Mouse (Mus musculus) embryo, embryonic 9.5 days (tissue): ENCODE measurements around the gene Cx3cr1.

ENCODE experiments used
- DNase-seq: peaks from one replicate; pipeline ENCODE4 v3.0.0-alpha.2; 2017; ENCODE audit errors: extremely low spot score

Cx3cr1 gene

DNA sequence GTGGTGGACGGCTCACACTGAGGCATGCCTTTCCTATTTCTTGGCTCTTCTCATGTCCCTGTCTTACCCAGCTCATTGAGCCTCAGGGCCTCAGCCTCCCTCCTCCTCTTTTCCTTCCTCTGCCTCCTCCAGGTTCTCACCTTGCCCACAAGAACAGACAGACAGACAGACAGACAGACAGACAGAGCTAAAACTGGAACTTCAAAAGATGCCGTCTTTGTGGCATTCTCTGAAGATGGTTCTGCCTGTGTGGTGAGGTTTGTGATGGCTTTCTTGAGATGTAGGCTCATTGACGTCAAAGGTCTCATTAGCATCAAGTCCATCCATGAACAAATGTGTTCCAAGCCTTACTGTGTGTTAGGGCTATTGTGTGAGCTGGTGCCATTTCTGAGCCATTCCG lies 13.0 kb upstream of the Cx3cr1 start:
- no peak for DNase-seq

DNA sequence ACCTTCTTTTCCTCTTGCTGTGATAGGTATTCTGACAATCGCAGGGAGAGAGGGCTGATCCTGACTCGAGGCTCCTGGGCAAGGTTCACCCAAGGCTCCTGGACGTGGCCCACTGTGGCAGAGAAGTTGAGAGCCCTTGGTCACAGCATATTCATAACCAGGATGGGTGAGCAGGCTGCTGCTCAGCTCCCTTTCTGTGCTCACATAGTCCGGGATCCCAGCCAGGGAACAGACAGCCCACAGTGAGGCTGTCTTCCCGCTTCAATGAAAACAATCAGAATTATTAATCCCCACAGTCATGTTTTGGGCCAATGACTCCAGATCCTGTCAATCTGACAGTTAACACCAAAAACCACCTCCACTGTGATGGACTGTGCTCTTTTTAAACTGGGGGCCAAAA lies 12.3 kb upstream of the Cx3cr1 start:
- DNase-seq, result no peak

DNA sequence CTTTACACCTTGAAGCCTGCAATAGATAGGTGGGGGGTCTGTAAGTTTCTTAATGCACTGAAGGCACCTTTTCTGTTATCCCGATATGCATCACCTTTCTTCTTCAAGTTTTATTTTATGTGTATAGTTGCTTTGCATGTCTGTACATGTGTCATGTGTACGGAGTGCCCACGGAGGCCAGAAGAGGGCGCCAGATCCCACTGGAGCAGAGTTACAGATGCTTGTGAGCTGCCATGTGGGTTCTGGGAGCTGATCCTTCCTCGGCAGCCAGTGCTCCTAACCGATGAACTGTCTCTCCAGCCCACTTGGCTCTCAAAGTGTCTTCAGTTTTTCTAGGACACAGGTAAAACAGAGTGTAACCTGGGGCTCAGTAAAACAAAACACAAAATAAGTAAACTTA lies 11.6 kb upstream of the Cx3cr1 start:
- DNase-seq, result no peak

DNA sequence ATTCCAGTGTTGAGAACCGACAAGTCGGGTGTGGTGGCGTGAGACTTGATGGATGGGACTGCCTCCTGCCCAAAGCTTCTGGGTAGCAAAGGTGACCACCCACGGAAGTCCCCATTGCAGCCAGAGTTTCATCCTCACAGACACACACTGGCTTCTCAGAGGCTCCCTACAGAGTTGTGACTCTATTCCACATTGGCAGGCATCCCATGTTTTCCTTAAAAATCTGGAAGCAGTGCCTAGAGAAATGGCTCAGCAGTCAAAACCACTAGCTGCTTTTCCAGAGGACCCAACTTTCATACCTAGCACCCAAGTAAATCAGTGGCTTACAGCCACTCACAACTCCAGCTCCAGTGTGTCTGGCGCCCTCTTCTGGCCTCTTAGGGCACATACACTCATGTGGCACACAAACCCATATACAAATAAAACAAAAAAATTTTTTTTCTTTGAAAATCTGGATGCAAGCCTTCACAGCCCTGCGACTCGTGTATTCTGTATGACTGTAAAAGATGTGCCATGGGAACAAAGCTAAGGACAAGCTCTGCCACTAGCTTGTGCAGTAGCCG lies 10.9 kb upstream of the Cx3cr1 start:
- DNase-seq, result no peak

DNA sequence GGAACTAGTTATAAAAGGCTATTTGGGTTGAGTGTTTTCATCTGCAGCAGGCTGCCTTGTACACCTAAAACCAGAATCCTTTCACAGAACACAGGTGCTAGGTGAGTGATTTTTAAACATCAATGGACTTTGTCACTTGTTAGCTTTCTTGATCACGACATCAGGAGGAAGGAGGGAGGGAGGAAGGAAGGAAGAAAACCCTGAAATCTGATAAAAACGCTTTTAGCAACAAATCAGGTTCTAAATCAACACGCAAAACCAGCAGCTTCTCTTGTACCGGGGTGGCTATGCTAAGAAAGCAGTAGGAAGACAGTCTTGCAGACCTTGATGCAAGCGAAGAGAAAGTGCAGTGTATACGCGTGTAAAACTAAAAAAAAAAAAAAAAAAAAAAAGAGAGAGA lies 10.2 kb upstream of the Cx3cr1 start:
- DNase-seq, result no peak

DNA sequence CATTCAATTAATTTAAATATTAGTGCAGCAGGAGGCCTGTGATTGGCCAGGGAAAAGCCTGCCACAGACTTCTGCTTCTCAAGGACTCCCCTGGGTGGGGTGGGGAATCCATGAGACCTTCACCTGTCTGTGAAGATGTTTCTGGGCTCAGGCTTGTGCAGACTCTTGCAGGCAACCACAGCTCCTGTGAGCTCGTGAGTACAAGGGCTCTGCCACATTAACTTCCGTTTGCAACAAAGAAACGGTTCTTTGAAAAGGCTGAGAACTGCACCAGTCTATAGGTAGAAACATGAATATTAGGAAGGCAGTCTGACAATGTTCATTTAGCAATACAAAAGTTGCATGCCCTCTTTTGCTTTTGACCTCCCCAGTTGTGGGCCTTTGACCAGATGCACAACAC lies 8.6 kb upstream of the Cx3cr1 start:
- no peak for DNase-seq

DNA sequence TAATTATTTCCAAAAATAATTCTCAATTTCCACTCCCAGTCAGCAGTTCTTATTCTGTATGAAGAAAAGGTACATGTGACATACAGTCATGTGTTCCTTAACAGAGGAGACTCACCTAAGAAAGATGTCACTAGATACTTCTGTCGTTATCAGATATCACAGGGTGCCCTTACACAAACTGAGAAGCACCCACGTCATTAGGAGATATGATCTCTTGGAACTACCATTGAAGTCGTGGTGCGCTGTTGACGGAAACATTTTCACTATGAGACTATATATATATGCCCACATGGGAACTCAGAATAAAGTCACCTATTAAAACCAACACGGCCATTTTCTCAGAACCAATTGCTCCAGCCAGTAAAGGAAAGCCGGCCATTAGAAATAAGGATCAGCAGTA lies 4.8 kb upstream of the Cx3cr1 start:
- DNase-seq, result no peak

DNA sequence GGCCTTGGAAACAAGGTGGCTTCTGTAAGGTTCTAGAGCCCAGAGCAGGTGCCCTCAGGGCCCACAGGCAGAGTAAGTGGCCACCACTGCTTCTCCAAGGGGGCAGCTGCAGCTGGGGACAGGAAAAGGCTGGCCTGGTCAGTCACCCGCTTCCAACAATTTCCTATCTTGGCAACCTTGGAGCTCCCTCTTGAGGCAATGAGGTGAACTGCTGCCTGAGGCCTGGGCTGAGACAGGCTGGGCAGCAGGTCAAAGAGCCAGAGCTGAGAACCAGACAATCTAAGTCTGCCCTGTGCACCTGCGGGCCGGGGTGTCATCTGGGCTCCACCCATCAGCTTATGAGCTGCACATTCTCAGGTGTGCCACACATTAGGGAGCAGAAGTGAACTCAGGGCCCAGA lies 3.5 kb upstream of the Cx3cr1 start:
- DNase-seq, result peak; percentile 81

DNA sequence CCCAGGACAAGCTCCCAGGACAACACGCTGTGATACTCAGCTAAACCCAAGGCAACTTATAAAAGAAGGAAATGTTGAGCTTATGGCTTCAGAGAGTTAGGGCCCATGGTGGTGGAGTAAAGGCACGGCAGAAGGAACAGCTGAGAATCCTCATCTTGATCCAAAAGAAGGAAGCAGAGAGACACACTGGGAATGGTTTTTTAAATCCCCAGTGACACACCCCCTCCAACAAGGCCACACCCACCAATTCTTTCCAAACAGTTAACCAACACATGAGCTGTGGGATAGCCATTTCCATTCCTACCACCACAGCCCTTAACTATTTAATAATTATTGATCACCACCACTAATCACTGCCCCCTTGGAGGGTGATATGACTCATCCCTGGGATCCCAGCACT lies 1.6 kb upstream of the Cx3cr1 start:
- DNase-seq, result no peak

DNA sequence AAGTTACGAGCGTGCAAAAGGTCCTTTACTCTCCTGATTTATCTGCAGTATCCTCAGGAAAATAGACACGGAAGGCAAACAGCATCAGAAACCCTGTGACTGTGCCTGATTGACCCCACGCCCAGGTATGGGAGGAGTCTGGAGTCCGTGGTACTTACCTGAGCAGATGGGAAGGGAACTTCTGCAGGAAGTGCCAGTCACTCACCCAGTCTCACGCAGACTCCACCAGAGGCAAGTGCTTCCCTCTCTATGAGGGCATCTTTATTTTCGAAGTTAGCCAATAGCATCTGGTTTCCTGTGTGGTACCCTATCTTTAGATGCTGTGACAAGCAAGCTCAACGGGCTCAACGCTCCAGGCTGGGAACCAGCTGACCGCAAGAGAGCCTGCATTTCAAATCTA lies 1.6 kb downstream of the Cx3cr1 start:
- no peak for DNase-seq

DNA sequence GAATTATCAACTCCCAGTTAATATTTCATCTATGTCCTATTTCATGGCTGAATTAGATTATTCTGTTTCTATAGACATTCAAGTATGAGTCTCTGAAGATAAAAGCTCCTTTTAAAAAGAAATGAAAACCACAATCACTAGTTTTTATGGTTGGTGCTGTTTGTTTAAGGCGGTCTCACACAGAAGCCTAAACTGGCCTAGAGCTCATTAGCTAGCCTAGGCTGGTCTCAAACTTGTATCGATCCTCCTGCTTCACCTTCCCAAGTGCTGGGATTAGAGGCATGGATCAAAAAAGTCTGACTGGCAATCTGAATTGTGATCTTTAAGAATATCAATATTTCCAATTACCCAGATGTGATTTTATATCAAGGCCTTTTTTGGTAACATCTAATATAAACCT lies 2.1 kb downstream of the Cx3cr1 start:
- no peak for DNase-seq

DNA sequence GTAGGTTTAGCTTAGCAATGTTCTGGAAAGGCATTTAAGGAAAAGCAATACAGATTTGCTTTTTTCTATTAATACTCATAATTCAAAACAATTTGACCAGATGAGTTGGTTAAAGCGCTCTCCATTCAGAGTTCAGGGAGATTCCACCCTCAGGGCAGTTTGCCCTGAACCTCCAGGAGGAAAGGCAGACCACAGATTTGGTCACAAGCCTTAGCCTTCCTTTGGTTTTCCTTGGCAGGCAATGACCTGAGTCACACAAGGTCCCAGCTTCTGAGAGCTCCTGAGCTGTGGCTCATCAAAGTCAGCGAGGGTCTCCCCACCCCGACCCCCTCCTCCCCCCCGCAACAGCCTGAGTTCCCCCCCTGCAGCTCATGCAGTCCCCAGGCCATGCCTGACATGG lies 5.4 kb downstream of the Cx3cr1 start:
- DNase-seq, result no peak

DNA sequence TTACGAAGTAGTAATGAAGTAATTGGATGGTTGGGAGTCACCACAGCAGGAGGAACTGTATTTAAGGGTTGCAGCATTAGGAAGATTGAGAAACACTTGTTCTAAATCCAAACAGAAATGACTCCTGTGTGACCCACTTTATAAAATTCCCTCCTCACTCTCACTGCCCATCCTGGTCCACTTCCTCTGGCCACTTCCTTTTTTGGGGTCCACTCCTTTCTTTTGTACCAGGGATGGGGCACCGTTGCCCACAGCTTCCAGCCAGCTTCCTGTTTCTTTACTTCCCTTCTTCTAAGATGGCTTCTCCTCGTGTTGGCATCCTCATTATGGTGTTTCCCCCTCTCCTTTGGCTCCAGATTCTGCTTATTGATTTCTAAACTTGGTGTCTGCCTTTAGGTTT lies 10.9 kb downstream of the Cx3cr1 start:
- no peak for DNase-seq

DNA sequence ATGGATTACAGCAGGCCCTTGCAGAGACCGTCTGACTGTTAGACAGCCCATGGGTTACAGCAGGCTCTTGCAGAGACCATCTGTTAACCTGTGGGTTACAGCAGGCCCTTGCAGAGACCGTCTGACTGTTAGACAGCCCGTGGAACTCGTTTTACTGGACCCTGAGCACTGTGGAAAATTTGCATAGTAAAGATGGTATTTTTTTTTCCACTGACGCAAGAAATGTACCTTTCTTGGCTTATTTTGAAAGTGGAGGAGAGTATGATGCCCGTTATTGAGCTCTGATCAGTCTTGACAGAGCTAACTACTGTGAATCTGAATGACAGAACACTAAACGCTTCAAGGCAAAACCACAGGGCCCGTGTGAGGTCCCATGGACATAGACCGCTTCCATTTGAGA lies 13.5 kb downstream of the Cx3cr1 start:
- DNase-seq, result no peak

DNA sequence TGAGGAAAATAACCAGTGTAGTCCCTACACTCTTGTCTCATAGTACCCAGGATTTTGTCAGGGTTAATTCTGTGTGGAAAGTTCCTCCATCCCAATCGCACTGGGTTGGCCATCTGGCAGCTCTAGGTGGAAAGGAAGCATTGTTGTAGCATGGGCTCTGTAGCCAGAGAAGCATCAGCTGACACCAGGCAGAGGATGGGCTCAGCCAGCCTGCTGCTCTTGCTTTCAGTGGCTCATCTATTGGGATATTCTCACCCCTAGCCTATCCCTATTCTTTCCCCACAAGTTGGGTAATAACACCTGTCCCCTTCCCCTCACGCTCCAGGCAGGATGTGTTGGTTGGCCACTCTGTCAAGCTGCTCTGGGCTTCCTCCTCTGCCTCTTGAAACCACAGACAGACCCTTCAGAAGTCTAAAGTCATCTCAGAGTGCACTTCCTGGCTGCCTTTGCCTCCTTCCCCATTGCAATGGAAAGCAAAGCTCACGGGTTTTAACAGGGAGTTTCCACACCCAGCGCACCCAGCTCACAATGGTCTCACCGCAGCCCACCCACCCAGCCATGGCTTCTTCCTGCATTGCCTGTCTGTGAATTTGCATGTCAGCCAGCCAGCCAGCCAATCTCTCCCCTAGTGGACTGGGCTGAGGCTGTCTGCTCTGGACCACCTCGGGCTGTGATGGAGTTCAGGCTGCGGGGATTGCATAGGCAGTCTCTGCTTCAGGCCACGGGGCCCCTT lies 15.0 kb downstream of the Cx3cr1 start:
- DNase-seq, result no peak

DNA sequence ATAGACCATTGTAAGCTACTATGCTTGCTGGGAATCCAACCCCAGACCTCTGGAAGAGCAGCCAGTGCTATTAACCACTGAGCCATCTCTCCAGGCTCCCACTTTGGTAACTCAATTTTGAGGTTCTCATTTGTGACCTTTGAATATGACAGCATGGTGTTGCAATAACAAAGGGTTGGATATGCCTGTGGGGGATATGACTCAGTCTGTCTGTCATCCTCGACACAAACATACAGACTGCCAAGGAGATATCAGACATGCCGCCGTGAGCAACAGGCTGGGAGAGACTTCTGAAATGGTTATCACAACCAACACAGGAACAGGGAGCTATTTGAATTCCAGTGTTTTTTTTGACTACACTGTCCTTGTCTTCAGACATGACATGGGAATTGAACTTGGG lies 20.3 kb downstream of the Cx3cr1 start:
- no peak for DNase-seq

DNA sequence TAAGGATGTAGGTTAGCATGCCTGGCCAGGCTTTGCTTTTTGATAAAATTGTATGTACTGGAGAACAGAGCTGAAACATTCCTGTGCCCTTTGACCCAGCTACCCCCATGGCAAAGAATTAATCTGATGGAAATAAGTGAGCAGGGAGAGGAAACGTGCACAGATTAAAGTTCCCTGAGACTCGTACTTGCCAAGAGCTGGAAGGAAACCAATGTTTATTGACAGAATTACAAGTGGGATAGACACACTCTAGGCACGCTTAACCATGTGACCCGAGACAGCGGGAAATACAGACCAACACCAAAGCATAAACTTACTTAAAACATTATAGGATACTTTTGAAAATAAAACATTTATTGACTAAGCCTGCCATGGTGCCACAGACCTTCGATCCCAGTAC lies 21.2 kb downstream of the Cx3cr1 start:
- no peak for DNase-seq

DNA sequence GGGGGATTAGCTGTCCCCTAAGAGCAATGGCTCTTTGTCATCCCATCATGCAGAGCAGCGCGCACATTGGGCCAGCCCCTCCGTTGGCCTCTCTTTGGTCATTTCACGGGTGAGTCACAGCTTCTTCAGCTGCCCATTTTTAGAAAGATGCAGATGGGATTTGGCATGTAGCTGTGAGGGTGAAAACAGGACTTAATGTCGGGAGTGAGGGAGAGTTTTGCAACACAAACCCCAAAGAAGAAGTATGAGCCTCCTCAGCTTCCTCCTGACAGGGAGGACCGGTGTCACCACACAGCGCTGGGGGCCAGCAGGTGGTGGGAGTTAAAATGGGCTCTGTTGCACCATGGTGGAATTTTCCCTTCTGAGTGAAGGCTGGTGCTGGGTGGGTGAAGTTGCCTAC lies 26.6 kb downstream of the Cx3cr1 start:
- no peak for DNase-seq

DNA sequence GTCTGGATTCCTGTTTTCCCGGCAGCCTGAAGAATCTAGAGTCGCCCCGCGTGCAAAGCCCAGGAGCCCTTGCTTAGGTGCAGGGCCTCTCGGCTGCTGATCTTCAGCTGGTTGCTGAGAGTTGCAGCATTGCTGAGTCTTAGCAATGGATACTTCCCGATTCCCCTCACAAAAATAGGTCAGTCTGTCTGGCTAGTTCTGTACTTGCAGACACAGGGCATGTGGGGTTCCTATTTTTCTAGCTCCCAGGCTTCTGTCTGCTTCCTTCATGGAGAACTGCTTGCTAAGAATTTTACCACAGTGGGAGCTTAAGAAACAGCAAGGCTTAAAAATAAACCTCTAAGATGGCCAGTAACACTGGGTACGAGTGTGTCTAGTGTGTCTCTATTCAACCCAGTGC lies 32.3 kb downstream of the Cx3cr1 start:
- DNase-seq, result no peak

DNA sequence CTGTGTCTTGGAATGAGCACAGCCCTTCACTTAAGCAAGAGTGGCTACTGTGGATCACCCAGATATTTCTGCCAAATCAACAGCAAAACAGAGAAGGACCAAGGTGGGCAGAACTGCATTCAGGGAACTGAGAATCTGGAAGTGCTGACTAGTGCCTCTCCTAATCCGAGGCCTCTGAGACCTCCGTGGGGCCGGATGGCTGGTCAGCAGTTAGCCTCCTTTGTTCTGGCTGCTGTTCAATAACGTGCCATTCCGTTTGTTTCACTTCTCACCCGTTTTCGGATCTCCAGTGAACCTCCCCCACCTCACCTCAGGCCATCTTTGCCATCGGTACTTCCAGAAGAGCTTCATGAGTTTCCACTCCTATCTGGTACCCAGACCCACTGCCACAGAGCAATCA lies 35.3 kb downstream of the Cx3cr1 start:
- no peak for DNase-seq

DNA sequence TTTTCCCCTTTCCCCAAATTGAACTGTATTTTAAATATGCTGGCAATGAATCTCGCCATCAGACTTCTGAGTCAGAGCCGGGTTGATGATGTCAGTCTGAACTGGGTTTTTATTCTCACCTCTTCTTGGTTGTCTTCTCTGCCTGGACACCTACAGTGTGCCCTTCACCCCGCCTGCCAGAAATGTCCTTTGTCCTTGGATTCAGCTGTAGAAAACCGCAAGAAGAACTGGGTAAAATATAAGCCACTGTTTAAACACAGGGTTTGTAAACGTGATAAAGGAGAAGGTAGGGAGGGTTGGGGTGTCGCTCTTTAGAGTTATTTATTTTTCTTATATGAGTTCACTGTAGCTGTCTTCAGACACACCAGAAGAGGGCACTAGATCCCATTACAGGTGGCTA lies 37.0 kb downstream of the Cx3cr1 start:
- DNase-seq, result no peak

DNA sequence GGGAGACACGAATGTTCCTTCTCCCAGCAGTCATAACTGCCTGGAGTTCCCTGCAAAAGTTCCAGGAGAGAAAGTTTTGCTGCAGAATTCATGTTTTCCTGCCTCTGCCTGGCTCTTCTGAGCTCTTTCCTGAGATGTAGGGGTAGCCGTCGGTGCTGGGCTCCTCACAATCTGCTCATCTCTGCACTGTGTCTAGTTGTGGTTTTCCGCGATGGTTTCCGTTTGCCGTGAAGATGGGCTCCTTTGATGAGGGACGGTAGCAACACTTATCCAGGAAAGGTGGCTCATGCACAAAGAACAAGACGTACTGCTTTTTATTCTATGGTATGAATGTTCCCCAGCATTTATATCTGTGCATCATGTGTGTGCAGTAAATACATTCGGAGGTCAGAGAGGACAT lies 39.3 kb downstream of the Cx3cr1 start:
- DNase-seq, result no peak

DNA sequence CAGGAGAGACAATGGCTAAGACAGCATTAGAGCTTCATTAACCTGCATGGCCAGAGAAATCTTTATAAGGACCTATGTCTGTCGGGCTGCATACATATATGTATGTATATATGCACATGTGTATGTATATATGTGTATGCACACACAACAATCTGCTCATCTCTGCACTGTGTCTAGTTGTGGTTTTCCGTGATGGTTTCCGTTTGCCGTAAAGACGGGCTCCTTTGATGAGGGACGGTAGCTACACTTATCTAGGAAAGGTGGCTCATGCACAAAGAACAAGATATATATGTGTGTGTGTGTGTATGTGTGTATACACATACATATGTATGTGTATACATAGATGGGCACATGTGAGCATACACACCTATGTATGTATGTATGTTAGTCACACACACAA lies 39.8 kb downstream of the Cx3cr1 start:
- DNase-seq, result no peak
